ENCODE assay signal across 9 mouse cellular contexts in the genomic region with DNA sequence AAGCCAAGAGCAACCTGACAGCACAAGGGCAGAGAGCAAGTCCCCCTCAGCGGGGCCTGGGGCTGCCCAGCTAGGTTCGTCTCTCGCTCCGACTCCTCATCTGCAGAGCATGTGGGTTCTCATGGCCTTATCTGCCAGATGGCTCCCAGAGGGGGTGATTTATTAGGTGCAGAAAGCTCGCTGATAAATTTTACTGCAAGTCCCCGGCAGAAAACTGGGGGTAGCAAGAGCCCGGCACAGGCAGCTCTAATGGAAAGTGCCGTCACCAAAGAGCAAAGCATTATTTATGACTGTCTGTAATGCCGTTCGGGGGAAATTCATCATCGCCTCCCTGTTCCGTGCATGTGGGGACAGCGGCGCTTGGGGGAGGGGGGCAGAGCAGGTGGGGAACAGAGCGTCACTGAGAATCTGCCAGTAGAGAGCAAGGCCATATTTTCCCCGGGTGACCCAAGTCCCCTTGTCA.
A peak's percentile ranks its signal among the peaks of the same experiment; 100 is the strongest.
DNase-seq lines count a peak whose midpoint lies in the region; ATAC-seq and TF ChIP-seq lines count a peak whose summit lies in the region.
"Had no signal": no experiment of that assay in that cellular context is flagged by ENCODE, and none has a peak within 500 bp of the region (broad histone marks: within the 10 kb centered on the region; RNA-seq: fewer than 3 reads in every experiment).

No protein-coding gene starts in this region.

- H3K4me2 ChIP-seq in forebrain, embryonic 15.5 days (replicated peaks), result 0 out of 2 replicates have a peak overlapping the region, but pooled peaks have one; percentile 5
- H3K4me2 ChIP-seq in heart, embryonic 15.5 days, result peak overlapping the region; percentile 64
- H3K4me2 ChIP-seq in liver, embryonic 13.5 days, result 0 out of 2 replicates have a peak overlapping the region, but pooled peaks have one; percentile 12
- H3K4me2 ChIP-seq: embryonic facial prominence, embryonic 13.5 days had no signal

- no peaks in the 10 kb centered on the region for H3K36me3 ChIP-seq in forebrain, embryonic 15.5 days
- no peaks in the 10 kb centered on the region for H3K36me3 ChIP-seq in forebrain, embryonic 10.5 days (replicated peaks)
- H3K36me3 ChIP-seq in heart, embryonic 15.5 days, result no peaks in the 10 kb centered on the region
- no peaks in the 10 kb centered on the region for H3K36me3 ChIP-seq in liver, embryonic 13.5 days
- no peaks in the 10 kb centered on the region for H3K36me3 ChIP-seq in thymus, adult 2 months (ENCODE audit: control insufficient read depth, insufficient read depth, low read length)
- H3K36me3 ChIP-seq: embryonic facial prominence, embryonic 13.5 days had no signal

- ATAC-seq in forebrain, embryonic 15.5 days (replicated peaks), result no peak
- ATAC-seq in heart, embryonic 15.5 days (replicated peaks; ENCODE audit: insufficient number of reproducible peaks, insufficient read depth, low FRiP score, low read depth), result peak; percentile 79
- no peak for ATAC-seq in liver, embryonic 13.5 days (ENCODE audit: low read depth)
- no peak for ATAC-seq in erythroid progenitor cell, adult 5-6 weeks (replicated peaks; ENCODE audit: low FRiP score, poor library complexity, severe bottlenecking)

- no peak overlapping the region for H3K9ac ChIP-seq in forebrain, embryonic 15.5 days (replicated peaks)
- no peak overlapping the region for H3K9ac ChIP-seq in heart, embryonic 15.5 days
- H3K9ac ChIP-seq in liver, embryonic 13.5 days, result no peak overlapping the region
- H3K9ac ChIP-seq: embryonic facial prominence, embryonic 13.5 days had no signal

- H3K9me3 ChIP-seq in forebrain, embryonic 15.5 days, result no peaks in the 10 kb centered on the region
- no peaks in the 10 kb centered on the region for H3K9me3 ChIP-seq in forebrain, embryonic 10.5 days
- H3K9me3 ChIP-seq in heart, embryonic 15.5 days (replicated peaks), result no peaks in the 10 kb centered on the region
- H3K9me3 ChIP-seq in liver, embryonic 13.5 days (replicated peaks), result no peaks in the 10 kb centered on the region
- H3K9me3 ChIP-seq: embryonic facial prominence, embryonic 13.5 days had no signal

- H3K27me3 ChIP-seq in forebrain, embryonic 15.5 days, result no peaks in the 10 kb centered on the region
- no peaks in the 10 kb centered on the region for H3K27me3 ChIP-seq in forebrain, embryonic 10.5 days (ENCODE audit: poor library complexity, severe bottlenecking)
- H3K27me3 ChIP-seq in heart, embryonic 15.5 days, result peaks cover 66% of the 10 kb centered on the region
- H3K27me3 ChIP-seq in liver, embryonic 13.5 days, result 0 out of 2 replicates have a peak, but pooled peaks cover 3% of the 10 kb centered on the region
- H3K27me3 ChIP-seq in thymus, adult 2 months (ENCODE audit: control insufficient read depth, insufficient read depth, low read length), result no peaks in the 10 kb centered on the region
- H3K27me3 ChIP-seq: embryonic facial prominence, embryonic 13.5 days had no signal

- no peak overlapping the region for H3K4me3 ChIP-seq in forebrain, embryonic 15.5 days
- no peak overlapping the region for H3K4me3 ChIP-seq in forebrain, embryonic 10.5 days
- peak overlapping the region; percentile 35 for H3K4me3 ChIP-seq in heart, embryonic 15.5 days
- no peak overlapping the region for H3K4me3 ChIP-seq in liver, embryonic 13.5 days (replicated peaks)
- no peak overlapping the region for H3K4me3 ChIP-seq in thymus, adult 2 months (ENCODE audit: control insufficient read depth, insufficient read depth, low read length)
- H3K4me3 ChIP-seq: embryonic facial prominence, embryonic 13.5 days had no signal

- DNase-seq in forebrain, embryonic 10.5 days (ENCODE audit: extremely low spot score, low spot score), result no peak
- DNase-seq in adrenal gland, postnatal 10 days, result peak; percentile 47
- no peak for DNase-seq in liver, embryonic 13.5 days
- DNase-seq in thymus, adult 2 months, result no peak
- DNase-seq in right cerebral cortex, postnatal 14 days, result no peak

- 69% methylated on average over 16 of the region's 16 CpGs for WGBS in forebrain, embryonic 15.5 days
- 78% methylated on average over 16 of the region's 16 CpGs for WGBS in forebrain, embryonic 10.5 days
- 7% methylated on average over 16 of the region's 16 CpGs for WGBS in heart, embryonic 15.5 days
- WGBS in liver, embryonic 13.5 days (ENCODE audit: insufficient replicate concordance), result 31% methylated on average over 16 of the region's 16 CpGs
- 16% methylated on average over 16 of the region's 16 CpGs for WGBS in thymus, adult 2 months

- no peak for TF ChIP-seq POLR2A in thymus, adult 2 months (IDR thresholded peaks at IDR 0.05; ENCODE audit: control insufficient read depth, extremely low read depth, insufficient read depth, low read length, poor library complexity)

- no peak for TF ChIP-seq CTCF in thymus, adult 2 months (IDR thresholded peaks at IDR 0.05; ENCODE audit: borderline replicate concordance, control insufficient read depth, extremely low read depth, insufficient read depth, low read length, poor library complexity)

- no peak overlapping the region for H3K27ac ChIP-seq in forebrain, embryonic 15.5 days (replicated peaks)
- no peak overlapping the region for H3K27ac ChIP-seq in forebrain, embryonic 10.5 days
- 0 out of 2 replicates have a peak overlapping the region, but pooled peaks have one; percentile 7 for H3K27ac ChIP-seq in heart, embryonic 15.5 days
- no peak overlapping the region for H3K27ac ChIP-seq in liver, embryonic 13.5 days
- no peak overlapping the region for H3K27ac ChIP-seq in thymus, adult 2 months (ENCODE audit: control insufficient read depth, insufficient read depth, low read length)
- H3K27ac ChIP-seq: embryonic facial prominence, embryonic 13.5 days had no signal

- H3K4me1 ChIP-seq in forebrain, embryonic 15.5 days, result no peaks in the 10 kb centered on the region
- H3K4me1 ChIP-seq in forebrain, embryonic 10.5 days, result peaks cover 26% of the 10 kb centered on the region; the same call in 1 of the 2 replicates
- peaks cover 13% of the 10 kb centered on the region for H3K4me1 ChIP-seq in heart, embryonic 15.5 days (replicated peaks)
- H3K4me1 ChIP-seq in liver, embryonic 13.5 days (replicated peaks), result no peaks in the 10 kb centered on the region
- peaks cover 9% of the 10 kb centered on the region; the same call in 1 of the 2 replicates for H3K4me1 ChIP-seq in thymus, adult 2 months (replicated peaks; ENCODE audit: control insufficient read depth, insufficient read depth, low read length)

Comparison
In these comparisons a context has a peak if more than half of its experiments do, and no peak if none do; other contexts are left out.
1. H3K4me2 ChIP-seq: peak in every context shown above with its lines; median percentile 64 in heart, embryonic 15.5 days; 12 in liver, embryonic 13.5 days; 5 in forebrain, embryonic 15.5 days.